Mouse (Mus musculus) bone marrow, adult 2 months (tissue): ENCODE measurements around the gene Naaladl1.

ENCODE experiments used
- CTCF ChIP-seq: fragments of 200-500 bp; IDR thresholded peaks from 2 replicates; pipeline ENCODE4 v1.5.1; 2011; ENCODE audit warnings: low read length, control low read depth; ENCODE audit not compliant: control insufficient read depth, insufficient read depth
- POLR2A ChIP-seq: fragments of 200-500 bp; IDR thresholded peaks from 2 replicates; pipeline ENCODE4 v1.6.1; 2011; ENCODE audit warnings: low read depth, mild to moderate bottlenecking, control low read depth, low read length, borderline replicate concordance; ENCODE audit not compliant: control insufficient read depth

DNA sequence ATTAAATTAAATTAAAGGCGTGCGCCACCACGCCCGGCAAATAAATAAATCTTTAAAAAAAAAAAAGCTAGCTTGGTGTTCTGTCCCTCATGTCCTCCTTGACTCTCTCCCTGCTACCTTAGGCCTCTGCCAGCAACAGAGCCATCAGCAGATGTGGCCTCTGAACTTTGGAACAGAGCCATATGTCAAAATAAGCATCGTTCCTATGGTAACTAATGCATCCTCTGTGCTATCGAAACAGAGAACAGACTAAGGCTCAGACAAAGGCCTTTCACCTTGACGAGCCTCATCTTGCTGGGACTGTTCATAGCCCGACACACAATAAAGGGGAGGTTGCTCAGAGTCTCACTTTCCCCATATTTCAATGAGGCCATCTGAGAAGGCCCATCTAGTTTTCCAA, 17.7 kb downstream of the Naaladl1 start:
- TF ChIP-seq CTCF (no peak), POLR2A (no peak)
